Mouse (Mus musculus): ENCODE data around the gene Rfx2.
A peak's percentile ranks its signal among the peaks of the same experiment; 100 is the strongest.

The Rfx2 gene

GRCm38 (mm10) chr17:56832918-56833317 lies 2.1 kb upstream of the Rfx2 start:
- DNase-seq (ENCODE audit: low spot score), result no peak

DNA sequence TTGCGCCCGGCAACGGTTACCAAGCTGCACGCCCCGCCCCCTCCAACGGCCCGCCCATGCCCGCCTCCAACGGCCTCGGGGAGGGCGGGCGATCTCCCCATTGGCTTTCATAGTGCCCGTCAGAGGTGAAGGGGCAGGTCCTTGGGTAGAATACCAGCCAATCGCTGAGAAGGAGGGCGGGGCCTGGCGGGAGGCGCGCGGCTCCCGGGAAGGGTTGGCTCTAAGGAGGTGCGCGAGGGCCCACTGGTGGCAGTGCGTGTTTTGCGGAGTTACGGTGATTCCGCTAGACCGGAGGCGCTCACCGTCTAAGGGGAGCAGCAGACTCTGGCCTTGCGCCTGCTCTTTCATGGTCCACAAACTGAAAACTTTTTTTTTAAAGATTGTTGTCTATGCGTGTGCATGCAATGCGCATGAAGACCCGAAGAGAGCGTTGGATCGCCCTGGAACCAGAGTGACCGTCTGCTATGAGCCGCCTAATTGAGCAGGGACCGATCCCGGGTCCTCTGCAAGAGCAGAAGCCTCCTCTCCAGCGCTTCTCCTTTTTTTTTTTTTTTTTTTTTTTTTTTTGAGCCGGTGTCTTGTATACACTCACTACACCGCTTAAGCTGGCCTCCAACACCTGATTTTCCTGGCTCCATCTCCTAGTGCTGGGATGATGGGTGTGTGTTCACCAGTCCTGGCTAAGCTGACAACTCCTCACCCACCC lies 451 bp upstream of the Rfx2 start:
- peak; percentile 93 for DNase-seq (ENCODE audit: low spot score)

DNA sequence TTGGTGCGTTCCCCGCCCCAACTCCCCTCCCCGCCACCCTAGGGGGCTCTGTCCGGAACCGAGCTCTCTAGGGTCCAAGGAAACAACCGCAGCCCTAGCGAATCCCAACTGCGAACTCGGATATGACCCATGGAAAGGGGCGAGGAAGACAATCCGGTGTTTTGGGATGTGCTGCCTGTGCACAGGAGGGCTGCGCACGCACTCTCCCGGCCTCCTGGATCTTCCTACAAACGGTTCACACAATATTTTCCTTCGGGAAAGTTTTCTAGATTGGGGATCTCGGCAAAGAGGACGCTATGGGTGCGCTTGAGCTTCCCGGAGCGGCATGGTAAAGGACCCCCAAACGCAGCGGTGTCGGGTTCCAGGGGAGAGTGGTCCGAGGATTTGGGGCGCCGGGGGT lies 1.0 kb downstream of the Rfx2 start:
- DNase-seq (ENCODE audit: low spot score), result no peak

DNA sequence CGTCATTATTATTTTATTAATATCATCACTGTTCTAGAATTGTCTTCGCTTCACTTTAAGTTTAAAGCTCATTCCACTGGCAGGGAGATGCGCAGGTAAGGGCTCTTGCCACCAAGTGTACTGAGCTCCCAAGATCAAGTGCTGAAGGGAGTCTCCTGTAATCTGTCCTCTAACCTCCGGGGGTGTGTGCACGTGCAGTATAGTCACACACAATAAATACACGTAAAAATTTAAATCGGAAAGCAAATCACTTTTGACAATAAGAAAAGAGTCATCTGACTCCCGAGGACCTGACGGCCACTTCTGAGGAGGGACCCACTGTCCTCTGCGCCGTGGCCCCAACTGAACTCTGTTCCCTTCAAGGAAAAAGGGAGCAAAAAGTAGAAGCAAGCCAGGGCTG lies 1.6 kb downstream of the Rfx2 start:
- no peak for DNase-seq (ENCODE audit: low spot score)

- DNase-seq (ENCODE audit: low spot score), result no peak
Observed at GRCm38 (mm10) chr17:56826718-56827117, 4.1 kb downstream of the Rfx2 start.

GRCm38 (mm10) chr17:56823352-56823751 lies 7.5 kb downstream of the Rfx2 start:
- DNase-seq (ENCODE audit: low spot score), result no peak

- no peak for DNase-seq (ENCODE audit: low spot score)
Observed at GRCm38 (mm10) chr17:56822380-56822779, 8.4 kb downstream of the Rfx2 start.

- no peak for DNase-seq (ENCODE audit: low spot score)
Observed at GRCm38 (mm10) chr17:56819694-56820111, 11.1 kb downstream of the Rfx2 start.

DNA sequence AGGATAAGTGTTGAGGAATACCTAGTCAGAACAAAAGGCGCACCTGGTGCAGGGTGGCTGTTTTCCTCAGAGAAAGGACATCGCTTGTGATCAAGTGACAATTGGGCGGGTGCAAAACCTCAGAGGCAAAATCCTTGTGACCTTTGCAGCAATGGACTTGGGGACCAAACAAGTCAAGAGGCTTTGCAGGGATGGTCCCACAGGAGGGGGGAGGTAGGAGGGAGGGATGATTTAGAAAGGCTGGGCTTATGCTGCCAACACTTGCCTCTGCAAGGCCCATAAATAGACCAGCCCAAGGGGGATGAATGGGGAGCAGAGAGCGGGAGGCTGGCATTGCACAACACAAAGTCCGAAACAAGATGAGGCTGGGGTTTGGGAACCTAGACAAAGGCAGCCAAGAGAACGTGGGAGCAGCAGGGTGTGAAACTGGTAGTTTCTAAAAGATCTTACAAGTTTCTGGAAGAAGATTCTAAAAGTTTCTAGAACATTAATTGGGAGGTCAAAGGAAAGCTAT lies 11.7 kb downstream of the Rfx2 start:
- no peak for DNase-seq (ENCODE audit: low spot score)

GRCm38 (mm10) chr17:56818067-56818636 lies 12.7 kb downstream of the Rfx2 start:
- no peak for DNase-seq (ENCODE audit: low spot score)

DNA sequence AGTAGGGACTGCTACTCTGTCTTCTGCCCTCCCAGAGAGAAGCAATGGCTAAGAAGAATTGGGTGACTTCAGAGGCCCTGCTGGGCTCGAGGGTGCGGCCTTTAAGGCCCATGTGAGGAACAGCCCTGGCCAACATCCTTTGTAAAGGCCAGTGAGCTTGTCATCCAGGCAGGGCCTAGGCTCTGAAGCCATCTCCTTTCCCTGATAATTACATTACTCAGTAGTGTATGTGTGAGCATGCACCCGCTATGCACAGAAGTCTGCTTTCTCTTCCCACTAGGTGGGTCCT lies 15.8 kb downstream of the Rfx2 start:
- no peak for DNase-seq (ENCODE audit: low spot score)

- peak; percentile 63 for DNase-seq (ENCODE audit: low spot score)
Observed at GRCm38 (mm10) chr17:56814316-56815056, 16.3 kb downstream of the Rfx2 start.

GRCm38 (mm10) chr17:56810245-56810644 lies 20.6 kb downstream of the Rfx2 start:
- DNase-seq (ENCODE audit: low spot score), result peak; percentile 39

- DNase-seq (ENCODE audit: low spot score), result peak; percentile 75
Observed at GRCm38 (mm10) chr17:56808518-56808917, 22.3 kb downstream of the Rfx2 start.

- no peak for DNase-seq (ENCODE audit: low spot score)
Observed at GRCm38 (mm10) chr17:56805784-56806183, 25.0 kb downstream of the Rfx2 start.

DNA sequence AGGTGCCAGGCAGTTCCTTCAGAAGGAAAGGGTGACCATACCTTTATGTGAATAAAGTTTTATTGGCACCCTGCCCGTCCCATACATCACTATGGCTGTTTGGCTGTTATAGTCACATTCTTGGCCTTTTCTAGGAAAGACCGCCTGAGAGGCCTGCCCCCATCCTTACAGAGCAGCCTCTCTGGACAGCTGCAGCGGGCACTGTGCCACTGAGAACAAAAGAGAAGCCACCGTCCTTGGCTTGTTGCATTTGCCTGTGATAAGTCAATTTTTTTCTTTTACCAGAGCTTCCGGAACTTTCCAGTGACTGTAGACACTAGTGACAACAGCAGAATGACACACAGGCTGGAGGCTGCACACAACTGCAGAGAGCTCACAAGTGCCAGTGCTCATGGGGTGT lies 25.9 kb downstream of the Rfx2 start:
- DNase-seq (ENCODE audit: low spot score), result no peak

DNA sequence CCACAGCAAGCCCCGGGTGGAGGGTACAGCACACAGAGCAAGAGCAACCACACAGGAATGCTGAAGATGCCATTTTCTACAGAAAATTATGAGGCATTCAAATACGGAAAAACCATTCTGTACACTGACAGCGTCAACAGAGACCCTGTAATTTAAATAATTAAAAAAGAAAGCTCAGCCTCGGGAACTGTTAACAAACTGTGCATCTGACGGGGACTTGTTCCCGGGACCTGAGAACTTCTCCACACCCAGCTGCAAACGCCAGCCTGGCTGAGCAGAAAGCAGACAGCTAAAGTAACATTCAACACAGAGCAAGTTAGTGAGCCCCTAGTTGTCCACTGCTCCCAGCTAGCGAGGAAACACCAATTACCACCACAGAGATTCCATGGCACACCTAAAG lies 28.7 kb downstream of the Rfx2 start:
- no peak for DNase-seq (ENCODE audit: low spot score)

DNA sequence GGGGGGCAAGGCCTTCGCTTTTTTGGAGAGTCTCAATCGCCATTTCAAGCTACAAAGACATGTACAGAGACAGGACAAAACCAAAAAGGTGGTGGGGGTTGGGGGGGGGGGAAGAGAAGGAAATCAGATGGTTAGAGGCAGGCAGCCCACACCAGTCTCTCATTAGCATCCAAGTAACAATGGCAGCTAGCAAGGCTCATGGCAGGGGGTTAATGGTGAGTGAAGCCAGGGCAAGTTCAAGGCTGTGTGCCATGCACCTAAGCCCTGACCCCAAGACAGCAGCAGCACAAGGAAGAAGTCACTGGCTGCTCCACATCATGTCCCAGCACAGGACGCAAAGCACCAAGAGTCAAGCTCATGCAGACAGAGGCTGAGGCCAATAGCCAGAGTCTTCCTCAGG lies 31.5 kb downstream of the Rfx2 start:
- no peak for DNase-seq (ENCODE audit: low spot score)

DNA sequence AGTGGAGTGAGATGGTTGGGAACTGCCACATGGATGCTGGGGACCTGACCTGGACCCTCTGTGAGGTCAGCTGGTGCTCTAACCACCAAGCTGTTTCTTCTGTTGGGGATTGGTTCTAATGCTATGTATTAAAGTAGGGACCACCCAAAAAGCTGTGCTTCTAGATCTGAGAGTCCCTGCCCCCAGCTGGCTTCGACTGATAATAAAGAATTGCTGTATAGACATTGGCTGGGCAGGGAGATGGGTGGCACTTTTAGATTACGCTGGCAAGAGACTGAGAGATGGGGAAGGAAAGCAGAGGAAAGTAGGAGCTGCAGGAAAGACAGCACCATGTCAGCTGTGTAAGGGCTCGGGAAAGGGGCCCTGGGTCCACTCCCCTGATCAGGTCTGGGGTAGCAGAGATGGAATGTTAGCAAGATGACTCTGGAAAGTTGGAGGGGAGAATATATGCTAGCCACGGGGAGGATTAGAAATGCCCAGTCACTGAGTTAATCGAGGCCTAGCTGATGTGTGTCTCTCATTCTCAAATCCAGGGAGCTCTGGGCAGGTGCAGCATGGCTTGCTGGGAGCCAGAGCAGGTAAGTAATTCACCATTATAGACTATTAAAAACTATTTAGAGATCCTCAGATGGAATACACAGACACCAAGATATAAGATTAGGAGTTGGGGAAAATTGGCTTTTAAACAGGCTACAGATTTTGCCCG lies 37.0 kb downstream of the Rfx2 start:
- DNase-seq (ENCODE audit: low spot score), result no peak

DNA sequence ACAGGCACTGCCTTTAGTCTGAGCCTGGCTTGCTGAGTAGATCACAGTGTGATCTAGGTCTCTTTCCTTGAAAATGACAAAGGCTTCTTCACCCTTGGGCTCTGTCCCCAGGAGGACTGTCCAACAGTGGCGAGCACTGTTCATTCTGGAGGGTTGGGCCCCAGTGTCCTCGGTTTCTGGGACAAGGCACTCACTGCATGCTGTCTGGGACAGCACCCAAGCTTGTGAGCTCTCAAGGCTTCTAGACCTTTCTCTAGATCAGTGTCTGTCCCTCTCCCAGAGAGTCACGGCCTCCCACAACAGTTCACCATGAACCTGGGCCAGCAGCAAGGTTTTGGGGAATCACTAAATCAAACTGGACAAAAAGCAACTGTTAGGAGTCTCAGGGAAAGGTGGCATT lies 38.2 kb downstream of the Rfx2 start:
- DNase-seq (ENCODE audit: low spot score), result no peak

DNA sequence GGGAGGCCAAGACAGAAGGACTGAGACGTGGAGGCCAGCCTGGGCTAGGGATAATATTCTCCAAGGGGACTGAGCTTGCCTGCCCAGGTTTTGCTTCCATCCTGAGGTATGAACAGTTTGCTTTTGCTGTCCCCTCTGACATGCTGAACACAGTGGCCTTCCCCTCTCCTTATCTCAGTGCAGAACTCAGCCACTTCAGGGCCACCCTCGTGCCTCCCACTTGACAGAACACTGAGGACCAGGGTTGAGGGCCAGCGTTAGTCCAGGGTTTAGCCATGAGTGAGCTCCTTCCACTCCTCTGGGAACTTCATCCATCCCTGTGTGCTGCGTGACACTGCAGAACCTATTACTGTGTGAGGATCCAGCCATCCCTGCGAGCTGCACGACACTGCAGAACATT lies 41.5 kb downstream of the Rfx2 start:
- no peak for DNase-seq (ENCODE audit: low spot score)

- no peak for DNase-seq (ENCODE audit: low spot score)
Observed at GRCm38 (mm10) chr17:56788886-56789285, 41.9 kb downstream of the Rfx2 start.
